Mouse (Mus musculus) mammary gland, adult 2 months (tissue): Measurements from ENCODE around the gene Csrp2. TPM values are rescaled to one million over a fixed set of nuclear protein-coding genes. Genes with fewer than 3 reads are reported as not detected.

Source experiments
- polyA plus RNA-seq: library from polyadenylated mRNA; depleted of rRNA; stranded (reverse); fragments of >200 nt; gene quantifications from 2 replicates; pipeline ENCODE4 v1.2.3, GENCODE M21; 2012; ENCODE audit warnings: low replicate concordance; rRNA removed

Csrp2 gene
- 30.3 and 32.6 TPM in 2 replicates for polyA plus RNA-seq

GRCm38 (mm10) chr10:110919531-110920343, at the start of gene Csrp2:
Csrp2 (plus strand) TSS chr10:110919789.

Other genes with a start within 250 kb of the Csrp2 start
- 0.34 and 0.39 TPM in 2 replicates for gene E2f7, start 174.3 kb upstream of the Csrp2 start, polyA plus RNA-seq
- 9.1 and 23.0 TPM in 2 replicates for gene Zdhhc17, start 90.4 kb downstream of the Csrp2 start, polyA plus RNA-seq
- 5.1 and 6.5 TPM in 2 replicates for gene Osbpl8, start 245.0 kb downstream of the Csrp2 start, polyA plus RNA-seq